Mouse (Mus musculus) MEL (cell line): ENCODE results near the gene Il24.

Experiments
- BHLHE40 ChIP-seq: IDR thresholded peaks from 2 replicates; pipeline ENCODE4 v1.6.1; 2012; ENCODE audit warnings: low read depth, mild to moderate bottlenecking, inconsistent platforms, low read length, improper control_type of control experiment, borderline replicate concordance
- CHD2 ChIP-seq: IDR thresholded peaks from 2 replicates; pipeline ENCODE4 v1.6.1; 2011; ENCODE audit warnings: low read length, improper control_type of control experiment
- CTCF ChIP-seq, 3 experiments: IDR thresholded peaks in 2 of 3; conservative IDR thresholded peaks in 1 of 3; 2 replicates each; pipeline ENCODE4 v1.5.1; 2011 to 2012; ENCODE audit warnings: low read length in 3 of 3, low read depth in 2 of 3, mild to moderate bottlenecking in 2 of 3, improper control_type of control experiment in 1 of 3, inconsistent platforms in 1 of 3, mixed read lengths in 1 of 3, moderate library complexity in 1 of 3; ENCODE audit not compliant: control insufficient read depth in 1 of 3, insufficient read depth in 1 of 3, poor library complexity in 1 of 3, severe bottlenecking in 1 of 3
- E2F4 ChIP-seq: IDR thresholded peaks from 2 replicates; pipeline ENCODE4 v1.6.1; 2011; ENCODE audit warnings: low read depth, low read length, improper control_type of control experiment, borderline replicate concordance
- GATA1 ChIP-seq: IDR thresholded peaks from 2 replicates; pipeline ENCODE4 v1.6.1; 2011; ENCODE audit warnings: low read depth, low read length, improper control_type of control experiment
- KAT2A ChIP-seq: conservative IDR thresholded peaks from 2 replicates; pipeline ENCODE4 v1.6.1; 2012; ENCODE audit warnings: low read depth, low read length, improper control_type of control experiment, inconsistent platforms
- MAX ChIP-seq: IDR thresholded peaks from 2 replicates; pipeline ENCODE4 v1.6.1; 2011; ENCODE audit warnings: low read length, improper control_type of control experiment
- ZKSCAN1 ChIP-seq: IDR thresholded peaks from 2 replicates; pipeline ENCODE4 v1.6.1; 2012; ENCODE audit warnings: low read depth, mild to moderate bottlenecking, inconsistent platforms, low read length, improper control_type of control experiment, moderate library complexity

GRCm38 (mm10) chr1:130864238-130864637, 23.0 kb downstream of the Il24 start:
- no peak for TF ChIP-seq CTCF (IDR thresholded peaks at IDR 0.05 in 2 of 3, conservative IDR thresholded peaks at IDR 0.05 in 1 of 3; ENCODE audit: control insufficient read depth in 1 of 3, insufficient read depth in 1 of 3, low read depth in 2 of 3, low read length in 3 of 3, poor library complexity in 1 of 3, severe bottlenecking in 1 of 3)
- TF ChIP-seq CHD2 = no peak
- no peak for TF ChIP-seq GATA1
- no peak for TF ChIP-seq MAX
- no peak for TF ChIP-seq BHLHE40
- no peak for TF ChIP-seq E2F4
- TF ChIP-seq ZKSCAN1 = no peak
- TF ChIP-seq KAT2A = no peak
